Mouse (Mus musculus): ENCODE measurements around the gene Prok1. TPM values are rescaled to one million over a fixed set of nuclear protein-coding genes. Genes with fewer than 3 reads are reported as not detected.

Prok1 gene
- 0.09 and 0.12 TPM in 2 replicates for polyA plus RNA-seq (2012; rRNA removed)

GRCm38 (mm10) chr3:107239607-107240006 is at the start of gene Prok1:
Gene Prok1 (minus strand): TSS chr3:107239707.
- no peak for DNase-seq (ENCODE audit: low read depth)

GRCm38 (mm10) chr3:107287346-107287745 is 47.8 kb upstream of the Prok1 start:
- DNase-seq (ENCODE audit: low read depth), result no peak

- no peak for DNase-seq (ENCODE audit: low read depth)
Measured at GRCm38 (mm10) chr3:107286123-107286522, 46.6 kb upstream of the Prok1 start.

GRCm38 (mm10) chr3:107278479-107279269 is 39.2 kb upstream of the Prok1 start, which contains the start of gene Lamtor5:
Gene Lamtor5 (plus strand): TSS chr3:107278858.
- no peak for DNase-seq (ENCODE audit: low read depth)

GRCm38 (mm10) chr3:107276626-107277025 is 37.1 kb upstream of the Prok1 start:
- DNase-seq (ENCODE audit: low read depth), result no peak

- DNase-seq (ENCODE audit: low read depth), result no peak
Measured at GRCm38 (mm10) chr3:107275996-107276395, 36.5 kb upstream of the Prok1 start.

GRCm38 (mm10) chr3:107275351-107275750 is 35.8 kb upstream of the Prok1 start:
- no peak for DNase-seq (ENCODE audit: low read depth)

GRCm38 (mm10) chr3:107273820-107274219 is 34.3 kb upstream of the Prok1 start:
- no peak for DNase-seq (ENCODE audit: low read depth)

- no peak for DNase-seq (ENCODE audit: low read depth)
Measured at GRCm38 (mm10) chr3:107272433-107272832, 32.9 kb upstream of the Prok1 start.

GRCm38 (mm10) chr3:107266814-107267345 is 27.4 kb upstream of the Prok1 start:
- DNase-seq (ENCODE audit: low read depth), result no peak

- DNase-seq (ENCODE audit: low read depth), result peak; percentile 38
Measured at GRCm38 (mm10) chr3:107261851-107262165, 22.3 kb upstream of the Prok1 start.

- DNase-seq (ENCODE audit: low read depth), result no peak
Measured at GRCm38 (mm10) chr3:107260956-107261850, 21.7 kb upstream of the Prok1 start.

- no peak for DNase-seq (ENCODE audit: low read depth)
Measured at GRCm38 (mm10) chr3:107257924-107258323, 18.4 kb upstream of the Prok1 start.

- no peak for DNase-seq (ENCODE audit: low read depth)
Measured at GRCm38 (mm10) chr3:107256724-107257123, 17.2 kb upstream of the Prok1 start.

- no peak for DNase-seq (ENCODE audit: low read depth)
Measured at GRCm38 (mm10) chr3:107255992-107256391, 16.5 kb upstream of the Prok1 start.

- DNase-seq (ENCODE audit: low read depth), result no peak
Measured at GRCm38 (mm10) chr3:107253925-107254324, 14.4 kb upstream of the Prok1 start.

GRCm38 (mm10) chr3:107252035-107252434 is 12.5 kb upstream of the Prok1 start:
- DNase-seq (ENCODE audit: low read depth), result no peak

GRCm38 (mm10) chr3:107250320-107250719 is 10.8 kb upstream of the Prok1 start:
- DNase-seq (ENCODE audit: low read depth), result no peak

GRCm38 (mm10) chr3:107249042-107249441 is 9.5 kb upstream of the Prok1 start:
- DNase-seq (ENCODE audit: low read depth), result no peak

- no peak for DNase-seq (ENCODE audit: low read depth)
Measured at GRCm38 (mm10) chr3:107246876-107247275, 7.4 kb upstream of the Prok1 start.

- DNase-seq (ENCODE audit: low read depth), result no peak
Measured at GRCm38 (mm10) chr3:107241389-107242094, 2.0 kb upstream of the Prok1 start.

GRCm38 (mm10) chr3:107238471-107238980 is 981 bp downstream of the Prok1 start:
- no peak for DNase-seq (ENCODE audit: low read depth)
